Mouse (Mus musculus) embryonic facial prominence, embryonic 10.5 days (tissue): ENCODE measurements around the gene Gm10638. TPM values are rescaled to one million over a fixed set of nuclear protein-coding genes. Genes with fewer than 3 reads are reported as not detected.

ENCODE experiments used
- DNase-seq: peaks from one replicate; pipeline ENCODE4 v3.0.0-alpha.2; 2017; ENCODE audit warnings: low spot score
- H3K27ac ChIP-seq: fragments of 300-500 bp; sonication (generic); replicated peaks from 2 replicates; pipeline ENCODE4 v1.5.1; 2016; ENCODE audit warnings: mild to moderate bottlenecking
- H3K27me3 ChIP-seq: fragments of 300-500 bp; sonication (generic); replicated peaks from 2 replicates; pipeline ENCODE4 v1.6.1; 2016; ENCODE audit warnings: low read depth, mild to moderate bottlenecking; ENCODE audit not compliant: poor library complexity, severe bottlenecking
- H3K36me3 ChIP-seq: fragments of 300-500 bp; sonication (generic); replicated peaks from 2 replicates; pipeline ENCODE4 v1.6.1; 2016; ENCODE audit warnings: mild to moderate bottlenecking, moderate library complexity
- H3K4me1 ChIP-seq: fragments of 300-500 bp; sonication (generic); 2 replicates; pipeline ENCODE4 v1.6.1; 2016
- H3K4me3 ChIP-seq: fragments of 300-500 bp; sonication (generic); 2 replicates; pipeline ENCODE4 v1.5.1; 2016; ENCODE audit warnings: mild to moderate bottlenecking, moderate library complexity
- H3K9me3 ChIP-seq: fragments of 300-500 bp; sonication (generic); 2 replicates; pipeline ENCODE4 v1.6.1; 2016; ENCODE audit warnings: mild to moderate bottlenecking
- WGBS: fragments of 180-500 bp; shearing (Covaris S2); methylation state at CpG from one replicate; pipeline ENCODE4 v1.1.7; 2016; 5-methylcytosine and 5-hydroxymethylcytosine counted together
- polyA plus RNA-seq: library from polyadenylated mRNA; unstranded; fragments of >200 nt; fragmentation: Nextera tagmentation; extraction: Ambion mirVana; gene quantifications from 2 replicates; pipeline ENCODE4 v1.2.1, GENCODE M21; 2016

Gm10638 gene
- polyA plus RNA-seq, 1 experiment from 2014 or later = 4.8 TPM

DNA sequence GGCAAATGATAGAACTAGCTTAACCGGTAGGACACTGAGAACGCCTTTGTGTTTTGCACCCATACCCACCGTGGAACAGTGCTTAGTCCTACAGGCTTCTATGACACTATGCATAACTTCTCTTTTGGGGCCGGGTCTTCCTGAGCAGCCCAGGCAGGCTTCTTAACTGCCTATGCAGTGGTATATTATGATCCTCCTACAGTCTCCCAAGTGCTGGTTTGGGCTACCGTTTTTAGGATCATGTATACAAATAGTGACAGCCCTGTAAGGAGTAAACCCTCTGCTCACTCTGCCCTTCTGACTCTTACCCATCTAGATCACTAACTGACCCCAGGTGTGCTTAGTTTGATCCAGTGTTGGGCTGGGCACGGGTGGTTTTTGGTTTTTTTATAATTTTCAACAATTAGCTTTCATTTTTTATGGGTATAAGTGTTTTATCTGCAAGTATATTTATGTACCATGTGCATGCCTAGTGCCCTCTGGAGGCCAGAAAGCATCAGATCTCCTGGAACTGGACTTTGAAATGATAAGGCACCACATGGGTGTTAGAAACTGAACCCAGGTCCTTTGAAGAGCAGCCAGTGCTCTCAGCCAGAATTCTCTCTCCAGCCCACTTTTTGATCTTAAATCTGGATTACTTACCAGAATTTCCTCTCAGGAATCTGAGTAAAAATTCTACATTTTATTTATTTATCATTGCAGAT, 24.6 kb upstream of the Gm10638 start:
- WGBS = 91% methylated on average over 6 of the region's 6 CpGs
- H3K27me3 ChIP-seq = no peaks in the 10 kb centered on the region
- H3K27ac ChIP-seq = no peak overlapping the region
- H3K36me3 ChIP-seq = peaks cover 76% of the 10 kb centered on the region
- H3K4me3 ChIP-seq = no peak overlapping the region
- H3K9me3 ChIP-seq = no peaks in the 10 kb centered on the region
- no peak for DNase-seq
- H3K4me1 ChIP-seq = no peaks in the 10 kb centered on the region

GRCm38 (mm10) chr8:86721490-86721889, 24.0 kb upstream of the Gm10638 start:
- 87% methylated on average over 2 of the region's 2 CpGs for WGBS

DNA sequence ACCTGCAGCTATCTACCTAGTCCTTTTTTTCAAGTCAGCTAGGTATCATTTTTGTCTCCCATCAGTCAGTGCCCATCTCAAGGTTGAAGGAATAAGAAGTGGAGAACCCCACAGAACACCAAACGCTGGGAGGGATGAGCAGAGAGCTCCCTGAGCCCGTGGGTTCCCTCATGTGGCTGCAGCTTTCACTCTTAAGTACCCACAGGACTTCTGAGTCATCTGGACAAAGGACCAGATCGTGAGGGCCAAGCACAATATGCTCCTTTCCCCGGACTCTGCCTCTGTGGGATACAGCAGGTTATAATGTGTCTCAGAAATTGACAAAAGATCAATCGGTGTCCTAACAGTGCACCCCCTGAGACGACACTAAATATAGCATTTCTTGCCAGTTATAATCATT, 18.5 kb upstream of the Gm10638 start:
- WGBS = 81% methylated on average over 6 of the region's 6 CpGs
- H3K9me3 ChIP-seq = no peaks in the 10 kb centered on the region
- peaks cover 43% of the 10 kb centered on the region for H3K36me3 ChIP-seq
- H3K4me1 ChIP-seq = peaks cover 22% of the 10 kb centered on the region
- DNase-seq = no peak
- no peaks in the 10 kb centered on the region for H3K27me3 ChIP-seq
- H3K27ac ChIP-seq = no peak overlapping the region
- no peak overlapping the region for H3K4me3 ChIP-seq

More at GRCm38 (mm10) chr8:86721490-86721889, 24.0 kb upstream of the Gm10638 start:
- H3K36me3 ChIP-seq = peaks cover 71% of the 10 kb centered on the region
- no peaks in the 10 kb centered on the region for H3K9me3 ChIP-seq
- no peak for DNase-seq
- H3K4me3 ChIP-seq = no peak overlapping the region
- H3K27me3 ChIP-seq = no peaks in the 10 kb centered on the region
- H3K27ac ChIP-seq = no peak overlapping the region
- H3K4me1 ChIP-seq = no peaks in the 10 kb centered on the region

DNA sequence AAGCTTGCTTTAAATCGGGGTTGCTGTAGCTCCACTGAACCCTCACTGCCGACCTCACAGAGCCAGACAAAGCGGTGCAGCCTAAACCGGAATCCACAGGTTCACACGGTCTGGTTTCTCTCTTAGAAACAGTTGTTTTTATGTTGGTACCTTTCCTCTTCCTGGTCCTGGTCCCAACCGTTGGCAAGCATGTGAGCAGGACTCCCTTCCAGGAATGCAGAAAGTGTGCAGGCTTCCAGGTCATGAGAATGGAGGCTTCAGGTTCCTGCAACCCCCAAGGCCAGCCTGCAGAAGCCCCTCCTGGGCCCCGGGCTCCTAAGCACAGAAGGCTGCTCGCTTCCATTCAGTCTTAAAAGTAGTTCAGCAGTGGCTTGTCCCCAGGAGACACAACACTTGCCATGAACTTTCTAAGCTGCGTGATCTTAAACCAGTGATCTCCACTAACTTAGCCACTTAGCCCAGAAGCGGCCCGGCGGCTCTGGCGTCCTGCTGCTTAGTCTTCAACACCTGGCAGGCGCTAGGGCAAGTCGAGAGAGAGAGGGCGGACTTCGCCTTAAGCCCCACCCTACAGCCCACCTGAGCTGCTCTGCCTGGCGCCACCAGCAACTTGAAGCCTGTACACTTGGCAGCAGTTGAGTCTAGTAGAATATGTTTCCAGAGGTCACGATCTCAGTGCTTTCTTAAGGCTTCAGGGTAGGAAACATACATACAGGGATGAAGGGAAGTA, 17.1 kb upstream of the Gm10638 start:
- Histone ChIP-seq H3K4me3 (no peak overlapping the region), H3K27me3 (no peaks in the 10 kb centered on the region), H3K4me1 (peaks cover 22% of the 10 kb centered on the region), H3K9me3 (no peaks in the 10 kb centered on the region), H3K36me3 (peaks cover 29% of the 10 kb centered on the region), H3K27ac (no peak overlapping the region)
- 64% methylated on average over 19 of the region's 19 CpGs for WGBS
- no peak for DNase-seq

DNA sequence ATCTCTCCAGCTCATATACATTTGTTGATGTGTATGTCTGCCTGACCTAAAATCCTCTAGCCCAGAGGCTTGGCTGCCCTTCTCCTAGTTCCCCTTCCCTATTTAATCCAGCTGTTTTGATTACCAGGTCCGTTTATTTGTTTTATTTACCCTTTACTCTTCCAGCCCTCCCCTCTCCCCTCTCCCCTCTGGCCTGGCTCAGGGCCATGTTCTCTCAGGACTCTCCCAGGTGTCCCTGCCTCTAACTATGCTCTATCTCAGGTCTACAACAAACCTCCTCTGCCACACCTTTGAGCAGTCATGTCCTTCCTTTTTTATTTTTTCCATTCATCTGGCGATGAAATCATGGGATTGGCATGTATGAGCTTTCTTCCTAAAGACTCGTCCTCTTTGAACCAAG, 15.2 kb upstream of the Gm10638 start:
- Histone ChIP-seq H3K27me3 (no peaks in the 10 kb centered on the region), H3K4me3 (no peak overlapping the region), H3K27ac (no peak overlapping the region), H3K9me3 (no peaks in the 10 kb centered on the region), H3K36me3 (peaks cover 19% of the 10 kb centered on the region), H3K4me1 (peaks cover 27% of the 10 kb centered on the region)
- DNase-seq = no peak
- 56% methylated on average over 3 of the region's 3 CpGs for WGBS

DNA sequence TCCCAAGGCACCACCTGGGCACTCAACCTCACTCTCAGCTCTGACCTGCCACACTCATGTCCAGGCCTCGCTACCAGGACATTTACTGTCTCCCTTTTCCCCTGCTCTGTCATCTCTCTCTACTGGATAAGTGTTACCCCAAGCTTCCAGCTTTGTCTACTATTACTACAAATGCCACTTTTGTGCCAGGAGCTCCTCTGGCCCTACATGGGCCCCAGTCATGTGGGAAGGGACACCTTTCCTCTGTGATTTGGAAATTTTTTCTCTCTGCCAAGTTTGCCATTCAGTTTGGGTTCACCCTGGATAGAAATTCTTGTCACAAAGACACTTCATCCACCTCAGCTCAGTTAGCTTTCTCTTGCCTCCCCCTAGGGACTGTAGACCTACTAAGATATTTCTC, 14.6 kb upstream of the Gm10638 start:
- 85% methylated on average over 1 of the region's 1 CpGs for WGBS

DNA sequence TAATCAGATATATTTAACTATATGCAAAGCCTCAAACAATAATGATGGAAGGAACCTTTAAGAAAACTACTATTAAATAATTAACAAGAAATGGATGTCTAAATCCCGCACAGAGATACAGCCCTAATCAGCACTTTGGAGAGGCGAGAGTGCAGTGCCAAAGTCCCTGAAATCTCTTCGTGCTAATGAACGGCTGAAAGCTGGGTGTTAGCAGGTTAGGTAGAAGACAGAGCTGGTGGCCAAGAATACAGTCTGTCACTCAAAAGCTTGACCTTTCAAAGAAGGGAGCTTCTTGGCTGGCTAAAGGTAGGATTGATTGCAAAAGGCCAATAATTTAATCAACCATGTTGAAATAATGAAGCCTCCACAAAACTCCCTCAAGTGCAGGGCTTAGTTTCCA, 11.3 kb upstream of the Gm10638 start:
- Histone ChIP-seq H3K9me3 (no peaks in the 10 kb centered on the region), H3K4me3 (no peak overlapping the region), H3K27me3 (no peaks in the 10 kb centered on the region), H3K4me1 (peaks cover 29% of the 10 kb centered on the region), H3K36me3 (0 out of 2 replicates have a peak, but pooled peaks cover 3% of the 10 kb centered on the region), H3K27ac (no peak overlapping the region)
- whole genome bisulfite sequencing = 84% methylated on average over 4 of the region's 4 CpGs
- DNase-seq = no peak

More for the DNA sequence above, 14.6 kb upstream of the Gm10638 start:
- no peak overlapping the region for H3K27ac ChIP-seq
- DNase-seq = no peak
- H3K9me3 ChIP-seq = no peaks in the 10 kb centered on the region
- peaks cover 15% of the 10 kb centered on the region for H3K36me3 ChIP-seq
- H3K27me3 ChIP-seq = no peaks in the 10 kb centered on the region
- H3K4me1 ChIP-seq = peaks cover 33% of the 10 kb centered on the region
- no peak overlapping the region for H3K4me3 ChIP-seq

DNA sequence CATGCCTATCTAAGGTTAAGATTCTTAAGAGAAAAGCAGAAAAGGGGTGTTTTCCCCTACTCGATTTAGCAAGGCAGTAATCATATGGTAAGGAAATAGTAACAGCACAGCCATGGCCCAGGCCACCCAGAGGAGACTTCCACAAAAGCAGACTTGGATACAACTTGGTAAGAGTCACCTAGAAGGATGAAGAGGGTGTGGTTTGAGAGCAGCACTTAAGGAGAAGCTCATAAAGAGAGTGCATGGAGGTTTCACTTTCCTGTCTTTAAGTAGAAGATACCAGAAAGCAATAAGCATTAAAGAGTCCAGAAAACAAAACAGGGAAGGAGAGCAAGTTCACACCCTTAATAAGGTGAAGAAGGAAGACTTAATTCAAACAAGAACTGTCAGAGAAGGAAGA, 10.5 kb upstream of the Gm10638 start:
- Histone ChIP-seq H3K4me3 (no peak overlapping the region), H3K36me3 (0 out of 2 replicates have a peak, but pooled peaks cover 8% of the 10 kb centered on the region), H3K9me3 (no peaks in the 10 kb centered on the region), H3K27me3 (no peaks in the 10 kb centered on the region), H3K27ac (no peak overlapping the region), H3K4me1 (peaks cover 29% of the 10 kb centered on the region)
- WGBS = 76% methylated on average over 1 of the region's 1 CpGs
- DNase-seq = no peak

GRCm38 (mm10) chr8:86735446-86736111, 9.9 kb upstream of the Gm10638 start:
- H3K4me1 ChIP-seq = peaks cover 25% of the 10 kb centered on the region
- no peak overlapping the region for H3K4me3 ChIP-seq
- DNase-seq = no peak
- 0 out of 2 replicates have a peak, but pooled peaks cover 8% of the 10 kb centered on the region for H3K36me3 ChIP-seq
- 46% methylated on average over 3 of the region's 3 CpGs for WGBS
- no peak overlapping the region for H3K27ac ChIP-seq
- no peaks in the 10 kb centered on the region for H3K9me3 ChIP-seq
- H3K27me3 ChIP-seq = no peaks in the 10 kb centered on the region

DNA sequence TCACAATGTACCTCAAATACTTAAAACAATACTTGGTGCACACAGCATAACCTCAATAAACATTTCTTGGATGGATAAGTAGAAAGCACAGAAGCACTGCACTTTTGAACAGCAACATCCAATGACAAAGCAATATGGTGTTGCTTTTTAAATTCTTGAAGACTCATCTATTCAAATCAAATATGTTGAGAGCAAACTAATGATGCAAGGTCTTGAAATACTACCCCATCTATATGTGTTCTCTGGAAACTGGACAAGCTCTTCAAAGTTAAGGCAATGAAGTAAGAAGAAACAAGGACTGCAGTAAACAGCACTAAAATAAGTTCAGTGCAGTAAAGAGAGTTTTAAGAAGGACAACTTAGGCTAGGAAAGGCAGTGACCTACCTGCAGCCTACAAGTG, 4.6 kb upstream of the Gm10638 start:
- Histone ChIP-seq H3K9me3 (no peaks in the 10 kb centered on the region), H3K4me3 (no peak overlapping the region), H3K27me3 (no peaks in the 10 kb centered on the region), H3K36me3 (0 out of 2 replicates have a peak, but pooled peaks cover 8% of the 10 kb centered on the region), H3K27ac (no peak overlapping the region), H3K4me1 (peaks cover 23% of the 10 kb centered on the region)
- DNase-seq = no peak

GRCm38 (mm10) chr8:86741627-86742026, 3.9 kb upstream of the Gm10638 start:
- Histone ChIP-seq H3K27me3 (no peaks in the 10 kb centered on the region), H3K27ac (no peak overlapping the region)
- DNase-seq = no peak

GRCm38 (mm10) chr8:86742605-86743345, 2.7 kb upstream of the Gm10638 start:
- DNase-seq = no peak
- WGBS = 84% methylated on average over 7 of the region's 7 CpGs
- H3K36me3 ChIP-seq = 0 out of 2 replicates have a peak, but pooled peaks cover 8% of the 10 kb centered on the region
- H3K27ac ChIP-seq = no peak overlapping the region
- H3K27me3 ChIP-seq = no peaks in the 10 kb centered on the region
- no peak overlapping the region for H3K4me3 ChIP-seq
- no peaks in the 10 kb centered on the region for H3K9me3 ChIP-seq
- H3K4me1 ChIP-seq = peaks cover 25% of the 10 kb centered on the region

More at GRCm38 (mm10) chr8:86741627-86742026, 3.9 kb upstream of the Gm10638 start:
- Histone ChIP-seq H3K4me1 (peaks cover 21% of the 10 kb centered on the region), H3K9me3 (no peaks in the 10 kb centered on the region), H3K4me3 (no peak overlapping the region), H3K36me3 (0 out of 2 replicates have a peak, but pooled peaks cover 8% of the 10 kb centered on the region)
